Mouse (Mus musculus) thymus, adult 2 months (tissue): ENCODE measurements at regions not wholly inside any gene's neighbourhood (a gene's known extent, or its start where the extent isn't known, plus 50 kb on each side); places are given as distances from the start of the nearest gene placed in this dataset.

Source experiments
- CTCF ChIP-seq: fragments of 200-500 bp; IDR thresholded peaks from 2 replicates; pipeline ENCODE4 v1.5.1; 2012; ENCODE audit warnings: mild to moderate bottlenecking, control low read depth, low read length, moderate library complexity, borderline replicate concordance; ENCODE audit not compliant: control insufficient read depth, poor library complexity, insufficient read depth; ENCODE audit errors: extremely low read depth
- POLR2A ChIP-seq: fragments of 200-500 bp; IDR thresholded peaks from 2 replicates; pipeline ENCODE4 v1.6.1; 2012; ENCODE audit warnings: mild to moderate bottlenecking, low read length, control low read depth, moderate library complexity; ENCODE audit not compliant: control insufficient read depth, poor library complexity, insufficient read depth; ENCODE audit errors: extremely low read depth

DNA sequence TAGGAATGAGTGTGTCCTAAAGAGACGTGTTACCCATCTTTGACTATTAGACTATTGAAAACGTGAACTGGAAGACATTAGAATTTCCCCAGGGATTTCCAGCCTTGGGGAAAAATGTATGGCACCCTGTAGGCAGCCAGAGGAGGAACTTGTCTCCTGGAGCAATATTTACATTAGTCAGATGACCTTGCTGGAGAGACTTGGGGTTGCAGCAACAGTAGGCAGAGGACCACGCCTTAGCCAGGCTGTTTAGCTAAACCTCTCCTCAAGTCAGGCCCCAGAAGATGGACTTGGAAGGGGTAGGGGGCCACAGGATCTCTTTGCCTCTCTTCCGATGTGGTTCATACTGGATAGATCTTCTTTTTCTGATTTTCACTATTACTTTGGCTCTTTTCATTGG, 64.1 kb upstream of the Acpp start:
- TF ChIP-seq CTCF (no peak), POLR2A (no peak)
